Mouse (Mus musculus): ENCODE results near the gene Diexf.

Diexf gene

GRCm38 (mm10) chr1:193138669-193139068, 8.6 kb upstream of the Diexf start:
- no peak for DNase-seq (ENCODE audit: extremely low spot score)

GRCm38 (mm10) chr1:193138087-193138486, 8.0 kb upstream of the Diexf start:
- no peak for DNase-seq (ENCODE audit: extremely low spot score)

DNA sequence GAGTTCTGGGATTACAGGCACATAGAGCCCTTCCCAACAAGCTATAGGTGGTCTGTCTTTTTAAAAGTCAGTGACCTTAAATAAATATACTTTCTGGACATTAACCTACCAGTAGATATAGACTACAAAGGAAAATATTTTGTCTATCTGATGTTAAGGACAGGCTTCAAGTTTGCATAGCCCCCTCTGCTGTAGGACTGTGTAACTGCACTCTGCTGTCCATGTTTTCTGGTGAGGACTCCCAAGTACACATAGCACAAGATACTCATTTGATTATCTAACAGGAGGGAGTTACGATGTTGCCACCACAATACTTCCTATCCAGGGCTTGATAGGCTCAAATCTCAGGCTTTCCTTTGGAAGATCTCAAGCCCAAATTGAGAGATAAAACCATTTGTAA, 3.7 kb upstream of the Diexf start:
- DNase-seq (ENCODE audit: extremely low spot score) = no peak

- DNase-seq (ENCODE audit: extremely low spot score) = no peak
Observed at GRCm38 (mm10) chr1:193132385-193132784, 2.3 kb upstream of the Diexf start.

DNA sequence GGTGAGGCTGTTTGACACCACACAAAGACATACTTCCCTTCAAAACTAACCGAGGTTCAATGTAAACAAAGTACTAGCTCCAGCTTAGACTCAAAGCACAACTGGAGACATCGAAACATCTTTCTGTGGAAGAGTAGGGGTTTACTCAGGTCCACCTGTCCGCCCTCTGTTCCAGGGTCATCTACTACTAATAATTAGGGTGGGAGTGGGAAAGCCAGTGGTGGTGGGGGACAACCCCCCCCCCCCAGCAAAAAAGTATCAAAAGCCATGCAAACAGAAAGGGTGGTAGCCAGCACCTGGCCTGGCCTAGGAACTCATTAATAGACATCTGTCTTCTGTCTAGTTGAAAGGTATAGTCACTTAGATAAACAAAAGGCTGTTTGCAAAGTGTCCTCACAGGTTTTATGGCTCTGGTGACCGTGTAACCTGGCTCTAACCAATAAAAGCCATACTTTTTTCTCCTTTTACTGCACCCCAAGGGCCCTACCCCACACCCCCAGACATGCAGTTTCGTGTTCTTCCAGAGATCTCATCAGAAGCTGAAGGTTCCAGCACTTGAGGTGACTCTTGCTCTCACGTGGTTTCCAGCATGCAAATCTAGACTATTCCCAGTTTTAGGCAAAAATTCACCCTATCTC, 1.4 kb upstream of the Diexf start:
- peak; percentile 9 for DNase-seq (ENCODE audit: extremely low spot score)

DNA sequence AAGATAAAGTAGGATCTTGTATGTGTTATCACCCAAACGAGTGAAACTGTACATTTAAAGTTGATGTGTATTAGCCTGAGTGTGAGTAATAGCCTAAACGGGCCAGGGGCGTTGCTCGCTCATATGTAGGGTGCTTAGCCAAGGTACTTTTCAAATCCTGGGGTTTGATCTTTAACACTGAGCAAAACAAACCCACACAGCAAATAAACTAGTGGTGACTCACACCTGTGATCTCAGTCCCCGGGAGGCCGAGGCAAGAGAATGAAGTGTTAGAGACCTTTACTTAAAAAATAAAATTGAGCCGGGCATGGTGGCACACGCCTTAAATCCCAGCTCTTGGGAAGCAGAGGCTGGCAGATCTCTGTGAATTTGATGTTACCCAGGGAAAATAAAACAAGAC, 767 bp upstream of the Diexf start:
- DNase-seq (ENCODE audit: extremely low spot score) = no peak

DNA sequence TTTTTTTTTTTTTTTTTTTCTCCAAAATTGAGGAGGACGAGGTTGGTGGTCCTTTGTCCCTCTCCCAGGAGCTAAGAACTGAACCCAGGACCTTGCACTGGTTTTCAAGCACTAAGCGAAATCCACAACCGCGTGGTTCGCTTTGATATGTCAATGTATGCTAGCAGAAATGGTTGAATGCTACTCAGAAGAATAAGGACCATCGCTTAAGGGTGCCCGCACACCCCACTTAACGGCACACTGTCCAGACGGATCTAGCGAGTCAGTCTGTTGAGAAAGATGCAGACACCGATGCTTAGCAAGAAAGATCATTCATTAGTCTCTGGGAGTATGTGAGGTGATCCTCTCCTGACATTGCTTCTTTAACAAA, 369 bp upstream of the Diexf start:
- DNase-seq (ENCODE audit: extremely low spot score) = no peak

GRCm38 (mm10) chr1:193129321-193129720, 751 bp downstream of the Diexf start:
- no peak for DNase-seq (ENCODE audit: extremely low spot score)

DNA sequence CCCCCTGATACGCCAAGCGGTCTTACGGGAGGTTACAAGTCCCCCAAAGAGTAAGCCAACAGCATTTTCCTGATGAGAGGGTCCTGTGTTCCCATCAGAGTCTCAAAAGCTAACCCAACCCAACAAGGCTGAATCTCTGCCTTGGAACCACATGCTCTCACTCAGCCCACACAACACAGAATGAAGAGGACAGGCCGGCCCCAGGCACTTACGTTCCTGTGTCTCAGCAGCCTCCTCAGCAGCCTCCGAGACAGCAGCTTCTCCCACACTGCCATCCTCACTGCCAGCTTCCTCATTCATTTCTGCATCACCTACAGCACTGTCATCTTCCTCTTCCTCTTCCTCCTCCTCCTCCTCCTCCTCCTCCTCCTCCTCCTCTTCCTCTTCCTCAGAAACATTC, 2.0 kb downstream of the Diexf start:
- no peak for DNase-seq (ENCODE audit: extremely low spot score)

GRCm38 (mm10) chr1:193125835-193126234, 4.2 kb downstream of the Diexf start:
- DNase-seq (ENCODE audit: extremely low spot score) = no peak

DNA sequence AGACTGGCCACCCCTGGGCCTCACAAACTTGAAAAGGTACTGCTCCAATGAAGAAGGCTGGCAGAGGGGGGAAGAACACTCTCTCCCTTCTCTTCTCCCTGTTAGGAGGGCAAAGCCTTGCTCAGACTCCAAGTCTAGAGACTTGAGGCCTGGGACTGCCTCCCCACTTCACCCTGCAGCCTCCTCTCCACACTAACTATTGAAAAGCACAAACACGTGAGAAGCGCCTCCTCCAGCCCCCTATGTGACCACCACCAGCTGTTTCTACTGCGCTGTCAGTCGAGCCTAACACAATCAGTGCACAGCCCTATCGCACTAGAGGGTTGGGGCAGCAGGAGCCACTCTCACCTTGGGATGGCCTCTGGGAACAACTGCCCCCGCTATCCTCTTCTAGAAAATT, 6.8 kb downstream of the Diexf start:
- no peak for DNase-seq (ENCODE audit: extremely low spot score)

GRCm38 (mm10) chr1:193122793-193123192, 7.3 kb downstream of the Diexf start:
- DNase-seq (ENCODE audit: extremely low spot score) = no peak

DNA sequence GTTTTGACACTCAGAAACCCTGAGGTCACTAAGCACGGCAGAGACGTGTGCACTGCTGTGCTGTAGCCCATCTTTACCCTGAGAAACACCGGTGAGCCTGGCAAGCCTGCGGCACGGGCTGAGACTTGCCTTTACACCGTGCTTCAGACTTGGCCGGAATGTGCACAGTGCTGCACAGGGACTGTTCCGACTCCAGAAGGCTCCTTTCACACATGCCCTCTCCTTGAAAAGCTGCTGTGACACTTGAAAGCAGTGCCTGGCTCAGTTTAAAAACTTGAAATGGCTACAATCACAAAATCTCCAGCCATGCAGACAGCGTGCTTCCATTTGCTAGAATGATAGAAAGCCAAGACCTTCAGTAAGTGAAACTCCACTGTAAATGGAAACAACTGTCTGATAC, 18.0 kb downstream of the Diexf start:
- no peak for DNase-seq (ENCODE audit: extremely low spot score)

DNA sequence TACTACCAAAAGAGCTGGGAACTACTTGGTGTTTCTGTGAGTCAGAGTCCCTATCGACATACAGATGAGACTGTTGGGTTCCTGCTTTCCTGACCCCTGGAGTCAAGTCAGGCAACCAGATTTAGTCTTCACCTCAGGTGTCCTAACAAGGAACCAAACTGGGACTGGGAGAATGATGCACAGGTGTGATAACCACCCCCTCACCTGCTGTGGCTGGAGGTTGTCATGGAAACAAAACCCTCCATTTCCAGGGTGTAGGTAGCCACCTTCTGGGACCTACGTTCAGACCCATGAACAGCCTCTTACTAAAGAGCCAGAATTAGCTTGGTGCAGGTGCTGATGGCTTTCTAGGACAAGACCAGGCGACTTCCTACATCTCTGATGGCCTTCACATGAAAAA, 27.1 kb downstream of the Diexf start:
- DNase-seq (ENCODE audit: extremely low spot score) = no peak

- no peak for DNase-seq (ENCODE audit: extremely low spot score)
Observed at GRCm38 (mm10) chr1:193102556-193102955, 27.5 kb downstream of the Diexf start.

GRCm38 (mm10) chr1:193102029-193102428, 28.0 kb downstream of the Diexf start:
- no peak for DNase-seq (ENCODE audit: extremely low spot score)

DNA sequence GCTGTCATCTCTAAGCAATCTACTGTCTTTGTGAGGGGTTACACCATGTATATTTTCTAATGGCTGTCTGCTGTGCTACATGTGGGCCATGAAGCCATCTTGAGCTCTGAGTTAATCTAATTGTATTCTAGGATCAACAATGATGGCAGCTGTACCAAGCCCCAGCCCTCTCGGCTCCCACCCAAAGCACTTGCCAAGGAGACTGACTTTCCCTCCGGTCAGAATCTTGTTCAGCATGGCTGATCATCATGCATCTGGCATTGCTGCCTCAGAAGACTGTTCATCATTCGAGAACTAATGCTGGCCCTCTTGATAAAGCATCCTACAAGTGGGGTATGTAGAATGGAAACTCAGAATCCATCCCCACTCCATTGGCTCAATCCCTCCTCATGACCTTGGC, 31.1 kb downstream of the Diexf start:
- no peak for DNase-seq (ENCODE audit: extremely low spot score)

DNA sequence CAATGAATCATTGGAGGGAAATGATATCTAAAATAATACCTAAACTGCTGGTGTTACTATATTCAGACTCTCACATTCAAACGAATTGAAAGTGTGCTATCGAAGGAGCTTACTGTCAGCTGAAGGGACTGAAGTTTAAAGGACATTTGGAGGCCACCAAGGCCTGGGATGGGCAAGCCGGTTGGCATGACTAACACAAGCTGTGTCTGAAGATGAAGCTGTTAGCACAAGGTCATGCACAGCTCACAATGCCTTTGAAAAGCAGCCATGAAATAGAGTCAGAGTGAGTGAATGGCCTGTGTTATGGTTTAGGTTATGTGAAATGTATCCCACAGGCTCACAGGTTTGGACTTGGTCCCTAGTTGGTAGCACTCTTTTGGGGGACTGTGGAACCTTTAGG, 36.5 kb downstream of the Diexf start:
- no peak for DNase-seq (ENCODE audit: extremely low spot score)

DNA sequence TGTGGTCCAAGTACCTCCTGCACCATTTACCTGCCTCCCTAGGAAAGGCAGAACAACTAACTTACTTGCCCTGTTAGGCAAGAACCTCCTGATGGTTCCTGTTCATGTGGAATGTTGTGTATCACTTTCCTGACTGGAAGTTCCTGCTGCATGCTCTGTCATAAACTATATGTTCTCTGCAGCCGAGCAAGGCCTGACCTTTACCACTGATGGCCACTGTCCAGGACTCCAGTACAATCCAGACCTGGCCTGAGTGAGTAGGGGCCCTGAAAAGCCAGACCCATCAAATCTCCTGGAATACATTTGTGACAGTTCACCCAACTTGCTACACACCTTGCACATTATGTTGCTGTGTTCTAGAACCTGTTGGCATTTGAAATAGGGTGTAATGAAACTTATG, 37.3 kb downstream of the Diexf start:
- no peak for DNase-seq (ENCODE audit: extremely low spot score)

DNA sequence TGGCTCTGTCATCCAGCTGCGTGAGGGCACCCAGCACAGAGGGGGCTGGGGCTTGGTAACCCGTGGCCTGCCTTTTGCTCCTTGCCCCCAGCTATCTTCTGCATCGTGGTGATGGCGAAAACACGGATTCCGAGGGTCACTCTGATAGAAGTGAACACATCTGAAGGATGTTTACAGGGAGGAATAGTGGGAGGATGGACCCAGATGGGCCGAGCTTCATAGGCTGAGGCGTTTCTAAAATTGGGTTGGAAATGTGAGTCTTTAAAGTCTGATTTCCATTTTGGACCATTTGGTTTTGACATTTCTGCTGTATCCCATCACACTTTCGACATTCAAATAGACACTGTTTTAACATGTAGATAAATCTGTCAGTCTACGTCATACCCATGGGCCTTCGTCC, 39.2 kb downstream of the Diexf start:
- DNase-seq (ENCODE audit: extremely low spot score) = no peak

DNA sequence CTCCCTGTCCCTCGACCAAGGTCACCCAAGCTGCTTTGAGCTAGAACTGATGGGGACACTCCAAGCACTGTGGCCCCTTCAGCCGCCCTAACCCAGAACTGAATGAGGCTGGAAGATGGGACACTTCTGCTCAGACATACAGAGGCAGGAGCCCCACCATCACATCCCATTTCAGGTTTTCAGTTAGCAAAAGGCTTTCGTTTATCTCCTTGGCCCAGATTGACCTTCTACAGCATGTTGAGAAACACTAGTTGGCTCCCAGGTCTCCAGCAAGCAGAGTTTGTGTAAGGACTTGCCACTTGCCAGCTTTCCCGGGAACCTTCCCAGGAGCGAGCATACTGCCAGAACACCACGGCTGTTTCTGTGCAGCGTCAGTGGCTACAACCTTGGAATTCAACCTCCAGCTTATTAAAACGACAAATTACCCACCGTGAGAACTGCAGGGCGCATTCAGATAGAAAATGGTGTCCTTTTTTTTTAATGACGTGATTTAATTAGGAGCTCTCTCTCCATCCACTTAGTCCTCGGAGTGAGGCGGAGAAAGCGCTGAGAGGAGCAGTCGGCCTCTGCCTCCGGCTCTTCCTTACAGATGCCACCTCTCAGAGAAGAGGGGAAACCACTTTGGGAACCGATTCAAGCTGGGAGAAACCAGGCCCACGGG, 39.7 kb downstream of the Diexf start:
- DNase-seq (ENCODE audit: extremely low spot score) = no peak

DNA sequence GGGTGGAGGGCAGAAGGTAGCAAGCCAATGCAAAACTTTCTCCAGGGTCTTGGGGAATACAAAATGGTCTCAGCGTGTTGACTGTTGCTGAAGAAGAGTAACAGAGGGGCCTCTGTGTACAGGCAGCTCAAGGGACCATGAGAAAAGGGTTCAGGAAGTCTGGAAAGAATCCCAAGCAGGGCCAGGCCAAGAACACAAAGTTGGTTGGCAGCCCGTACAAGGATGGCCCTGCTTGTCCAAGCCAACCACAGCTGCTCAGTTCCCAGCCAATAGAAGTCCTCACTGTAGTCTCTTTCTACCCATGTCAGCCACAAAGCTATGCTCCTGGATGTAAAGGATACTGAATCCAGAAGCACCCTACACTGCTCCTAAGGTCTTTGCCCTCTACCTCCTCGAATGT, 40.4 kb downstream of the Diexf start:
- DNase-seq (ENCODE audit: extremely low spot score) = no peak

DNA sequence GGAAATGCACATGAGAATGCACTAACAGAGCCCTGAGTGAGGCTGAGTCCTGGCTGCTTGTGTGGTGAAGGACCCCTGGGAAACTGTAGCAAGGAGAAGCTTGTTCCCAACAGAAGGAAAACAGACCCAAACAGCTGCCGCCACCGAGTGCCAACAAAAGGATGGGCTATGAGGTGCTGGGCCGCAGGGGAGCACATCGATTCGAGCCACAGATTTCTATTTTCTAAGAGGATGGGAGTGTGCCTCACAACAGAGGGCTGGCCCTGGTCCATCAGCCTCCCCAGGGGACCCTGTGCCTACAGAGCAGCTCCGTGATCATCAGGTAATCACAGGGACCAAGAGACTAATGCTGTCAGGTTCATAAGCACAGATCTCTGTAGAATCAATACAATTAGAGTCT, 40.9 kb downstream of the Diexf start:
- no peak for DNase-seq (ENCODE audit: extremely low spot score)

DNA sequence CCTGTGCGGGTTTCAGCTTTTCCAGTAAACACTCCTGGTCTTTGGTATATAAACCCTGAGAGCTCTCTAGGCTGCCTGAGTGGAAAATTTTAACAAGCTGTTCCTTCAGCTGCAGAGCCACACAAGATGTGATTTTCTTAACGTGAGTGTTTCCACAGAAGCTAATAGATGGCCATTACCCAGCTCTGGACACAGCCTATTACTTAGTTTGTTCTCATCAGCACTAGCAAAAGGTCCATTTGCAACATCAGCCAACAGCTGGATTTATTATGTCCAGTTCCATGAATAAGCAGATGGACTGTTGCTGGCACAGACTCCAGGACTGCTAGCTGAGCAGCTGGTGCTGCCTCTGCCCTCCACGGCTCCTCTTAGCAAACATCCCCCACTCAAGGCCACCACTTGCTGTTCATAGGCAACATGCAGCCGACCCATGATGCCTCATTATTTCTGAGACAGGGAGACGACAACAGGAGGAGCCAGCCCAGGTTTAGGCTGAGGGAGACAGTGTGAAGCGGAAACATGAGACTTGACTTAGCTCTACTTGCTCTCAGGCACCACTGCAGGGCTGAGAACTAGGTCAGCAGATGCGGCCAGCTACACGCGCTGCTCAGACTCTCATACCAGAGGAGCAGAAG, 43.1 kb downstream of the Diexf start:
- peak; percentile 4 for DNase-seq (ENCODE audit: extremely low spot score)

All from embryo, embryonic 9.5 days (tissue).